Mouse (Mus musculus) cortical plate, adult 2 months (tissue): ENCODE measurements around the gene Insr.

Experiments
- CTCF ChIP-seq: fragments of 200-500 bp; IDR thresholded peaks from 2 replicates; pipeline ENCODE4 v1.5.1; 2011; ENCODE audit warnings: mild to moderate bottlenecking, control low read depth, low read length; ENCODE audit not compliant: insufficient read depth; ENCODE audit errors: extremely low read depth
- POLR2A ChIP-seq: fragments of 200-500 bp; IDR thresholded peaks from 2 replicates; pipeline ENCODE4 v1.6.1; 2011; ENCODE audit warnings: mild to moderate bottlenecking, low read length, control low read depth; ENCODE audit not compliant: insufficient read depth; ENCODE audit errors: extremely low read depth

DNA sequence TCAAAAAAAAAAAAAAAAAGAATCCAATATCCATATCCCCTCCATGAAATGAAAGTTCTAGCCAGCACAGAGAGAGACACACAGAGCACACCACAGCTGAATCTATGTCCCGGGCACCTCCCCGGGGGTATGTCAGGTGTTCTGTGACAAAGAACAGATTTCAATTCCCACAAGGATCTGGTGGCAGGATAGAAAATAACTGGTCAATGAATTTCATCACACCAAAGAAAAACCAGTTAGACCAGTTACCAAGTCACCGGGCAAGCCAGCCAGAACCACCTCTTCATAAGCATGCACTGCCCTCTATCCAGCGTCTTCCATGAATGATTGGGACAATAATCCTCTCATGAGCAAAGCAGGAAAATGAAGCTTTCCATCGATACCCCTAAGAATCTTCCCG is 26.8 kb downstream of the Insr start:
- TF ChIP-seq POLR2A = no peak
- TF ChIP-seq CTCF = no peak
